Mouse (Mus musculus) heart, embryonic 15.5 days (tissue): ENCODE measurements around the gene Gm21988. TPM values are rescaled to one million over a fixed set of nuclear protein-coding genes. Genes with fewer than 3 reads are reported as not detected.

Source experiments
- ATAC-seq: fragments of 200-750 bp; cut with Nextera tagmentation; replicated peaks from 2 replicates; pipeline ENCODE4 v1.8.0; 2017; ENCODE audit warnings: low read depth, moderate TSS enrichment; ENCODE audit not compliant: insufficient number of reproducible peaks, insufficient read depth, low FRiP score
- H3K27ac ChIP-seq: fragments of 300-500 bp; sonication (generic); 2 replicates; pipeline ENCODE4 v1.5.1; 2015; ENCODE audit warnings: mild to moderate bottlenecking, inconsistent platforms
- H3K27me3 ChIP-seq: fragments of 300-500 bp; sonication (generic); 2 replicates; pipeline ENCODE4 v1.6.1; 2015; ENCODE audit warnings: inconsistent platforms
- H3K36me3 ChIP-seq: fragments of 300-500 bp; sonication (generic); 2 replicates; pipeline ENCODE4 v1.6.1; 2015; ENCODE audit warnings: mild to moderate bottlenecking, inconsistent platforms
- H3K4me1 ChIP-seq: fragments of 300-500 bp; sonication (generic); replicated peaks from 2 replicates; pipeline ENCODE4 v1.6.1; 2015; ENCODE audit warnings: inconsistent platforms
- H3K4me2 ChIP-seq: fragments of 300-500 bp; sonication (generic); 2 replicates; pipeline ENCODE4 v1.6.1; 2015; ENCODE audit warnings: inconsistent platforms, mild to moderate bottlenecking, moderate library complexity
- H3K4me3 ChIP-seq: fragments of 300-500 bp; sonication (generic); 2 replicates; pipeline ENCODE4 v1.5.1; 2015; ENCODE audit warnings: mild to moderate bottlenecking, inconsistent platforms
- H3K9ac ChIP-seq: fragments of 300-500 bp; sonication (generic); 2 replicates; pipeline ENCODE4 v1.6.1; 2015; ENCODE audit warnings: mild to moderate bottlenecking, inconsistent platforms
- H3K9me3 ChIP-seq: fragments of 300-500 bp; sonication (generic); replicated peaks from 2 replicates; pipeline ENCODE4 v1.6.1; 2016; ENCODE audit warnings: inconsistent platforms
- WGBS: fragments of 180-500 bp; shearing (Covaris S2); methylation state at CpG from one replicate; pipeline ENCODE4 v1.1.7; 2015; ENCODE audit warnings: mixed read lengths; 5-methylcytosine and 5-hydroxymethylcytosine counted together
- polyA plus RNA-seq: library from polyadenylated mRNA; unstranded; fragments of >200 nt; fragmentation: Nextera tagmentation; extraction: Ambion mirVana; gene quantifications from 2 replicates; pipeline ENCODE4 v1.2.1, GENCODE M21; 2015

Gene Gm21988
- 7.3 and 10.3 TPM in 2 replicates for polyA plus RNA-seq

- Histone ChIP-seq H3K4me2 (peak within 1 kb of the TSS; percentile 90), H3K9me3 (no peaks in the 10 kb centered on the region), H3K4me3 (peak within 1 kb of the TSS; percentile 93), H3K27ac (peak within 1 kb of the TSS; percentile 93), H3K9ac (peak within 1 kb of the TSS; percentile 94), H3K27me3 (0 out of 2 replicates have a peak, but pooled peaks cover 3% of the 10 kb centered on the region), H3K4me1 (peaks cover 27% of the 10 kb centered on the region), H3K36me3 (peaks cover 11% of the 10 kb centered on the region; the same call in 1 of the 2 replicates)
- ATAC-seq: peak; percentile 33
- under 1% methylated on average over 26 of the region's 35 CpGs for WGBS
These were observed at the start of gene Gm21988, which contains the start of gene Rnasek for GRCm38 (mm10) chr11:70239541-70240279. Gene Gm21988, minus strand, starts transcription at chr11:70239830. Gene Rnasek, minus strand, starts transcription at chr11:70239842.

- no peak overlapping the region for H3K9ac ChIP-seq
- H3K4me1 ChIP-seq: no peaks in the 10 kb centered on the region
- 24% methylated on average over 6 of the region's 6 CpGs for WGBS
- H3K36me3 ChIP-seq: no peaks in the 10 kb centered on the region
- no peaks in the 10 kb centered on the region for H3K9me3 ChIP-seq
- no peak overlapping the region for H3K4me2 ChIP-seq
- no peaks in the 10 kb centered on the region for H3K27me3 ChIP-seq
- no peak overlapping the region for H3K27ac ChIP-seq
- ATAC-seq: no peak
- no peak overlapping the region for H3K4me3 ChIP-seq
These were observed 49.6 kb upstream of the Gm21988 start for GRCm38 (mm10) chr11:70289236-70289635.

GRCm38 (mm10) chr11:70288102-70288501 is 48.5 kb upstream of the Gm21988 start:
- Histone ChIP-seq H3K27ac (no peak overlapping the region), H3K9ac (no peak overlapping the region), H3K4me1 (no peaks in the 10 kb centered on the region), H3K36me3 (no peaks in the 10 kb centered on the region), H3K4me2 (no peak overlapping the region), H3K4me3 (no peak overlapping the region), H3K9me3 (no peaks in the 10 kb centered on the region), H3K27me3 (no peaks in the 10 kb centered on the region)
- ATAC-seq: no peak
- WGBS: 82% methylated on average over 10 of the region's 10 CpGs

GRCm38 (mm10) chr11:70285686-70286085 is 46.1 kb upstream of the Gm21988 start:
- Histone ChIP-seq H3K4me3 (no peak overlapping the region), H3K9ac (no peak overlapping the region), H3K27ac (no peak overlapping the region), H3K36me3 (no peaks in the 10 kb centered on the region), H3K4me2 (no peak overlapping the region), H3K4me1 (peaks cover under 1% of the 10 kb centered on the region; the same call in 1 of the 2 replicates), H3K27me3 (no peaks in the 10 kb centered on the region), H3K9me3 (no peaks in the 10 kb centered on the region)
- ATAC-seq: no peak
- 51% methylated on average over 5 of the region's 5 CpGs for WGBS

- H3K27ac ChIP-seq: no peak overlapping the region
- no peaks in the 10 kb centered on the region for H3K27me3 ChIP-seq
- ATAC-seq: no peak
- H3K36me3 ChIP-seq: no peaks in the 10 kb centered on the region
- H3K4me1 ChIP-seq: peaks cover 7% of the 10 kb centered on the region
- 64% methylated on average over 3 of the region's 3 CpGs for WGBS
- H3K4me3 ChIP-seq: no peak overlapping the region
- no peak overlapping the region for H3K9ac ChIP-seq
- H3K9me3 ChIP-seq: no peaks in the 10 kb centered on the region
- no peak overlapping the region for H3K4me2 ChIP-seq
These were observed 45.1 kb upstream of the Gm21988 start for GRCm38 (mm10) chr11:70284757-70285156.

- 70% methylated on average over 4 of the region's 4 CpGs for WGBS
- Histone ChIP-seq H3K4me1 (peaks cover 7% of the 10 kb centered on the region), H3K4me2 (no peak overlapping the region), H3K9me3 (no peaks in the 10 kb centered on the region), H3K9ac (no peak overlapping the region), H3K27ac (no peak overlapping the region), H3K4me3 (no peak overlapping the region), H3K36me3 (no peaks in the 10 kb centered on the region), H3K27me3 (no peaks in the 10 kb centered on the region)
- no peak for ATAC-seq
These were observed 44.0 kb upstream of the Gm21988 start for GRCm38 (mm10) chr11:70283666-70284065.

- Histone ChIP-seq H3K27me3 (no peaks in the 10 kb centered on the region), H3K4me2 (no peak overlapping the region), H3K27ac (0 out of 2 replicates have a peak overlapping the region, but pooled peaks have one; percentile 63), H3K4me1 (peaks cover 7% of the 10 kb centered on the region), H3K9me3 (no peaks in the 10 kb centered on the region), H3K36me3 (no peaks in the 10 kb centered on the region), H3K4me3 (no peak overlapping the region), H3K9ac (no peak overlapping the region)
- ATAC-seq: no peak
- 61% methylated on average over 3 of the region's 3 CpGs for WGBS
These were observed 40.8 kb upstream of the Gm21988 start for GRCm38 (mm10) chr11:70280441-70280840.

GRCm38 (mm10) chr11:70278961-70279360 is 39.3 kb upstream of the Gm21988 start:
- no peaks in the 10 kb centered on the region for H3K9me3 ChIP-seq
- H3K4me1 ChIP-seq: peaks cover 7% of the 10 kb centered on the region
- H3K4me2 ChIP-seq: no peak overlapping the region
- H3K9ac ChIP-seq: no peak overlapping the region
- no peak overlapping the region for H3K4me3 ChIP-seq
- 80% methylated on average over 3 of the region's 3 CpGs for WGBS
- ATAC-seq: no peak
- H3K27me3 ChIP-seq: no peaks in the 10 kb centered on the region
- H3K36me3 ChIP-seq: no peaks in the 10 kb centered on the region
- no peak overlapping the region for H3K27ac ChIP-seq

- Histone ChIP-seq H3K27ac (no peak overlapping the region), H3K36me3 (no peaks in the 10 kb centered on the region), H3K27me3 (no peaks in the 10 kb centered on the region), H3K4me2 (no peak overlapping the region), H3K9ac (no peak overlapping the region), H3K4me1 (no peaks in the 10 kb centered on the region), H3K4me3 (no peak overlapping the region), H3K9me3 (no peaks in the 10 kb centered on the region)
- ATAC-seq: no peak
- WGBS: 83% methylated on average over 7 of the region's 7 CpGs
These were observed 32.0 kb upstream of the Gm21988 start for GRCm38 (mm10) chr11:70271641-70272040.

- peak; percentile 53 for ATAC-seq
- no peak overlapping the region for H3K9ac ChIP-seq
- H3K36me3 ChIP-seq: no peaks in the 10 kb centered on the region
- peak overlapping the region; percentile 36 for H3K27ac ChIP-seq
- 54% methylated on average over 1 of the region's 1 CpGs for WGBS
- no peak overlapping the region for H3K4me3 ChIP-seq
- H3K4me2 ChIP-seq: no peak overlapping the region
- no peaks in the 10 kb centered on the region for H3K9me3 ChIP-seq
- H3K4me1 ChIP-seq: peaks cover 11% of the 10 kb centered on the region
- no peaks in the 10 kb centered on the region for H3K27me3 ChIP-seq
These were observed 26.8 kb upstream of the Gm21988 start for GRCm38 (mm10) chr11:70266405-70266804.

- Histone ChIP-seq H3K27me3 (no peaks in the 10 kb centered on the region), H3K4me3 (no peak overlapping the region), H3K36me3 (no peaks in the 10 kb centered on the region), H3K9ac (no peak overlapping the region), H3K4me1 (peaks cover 11% of the 10 kb centered on the region), H3K9me3 (no peaks in the 10 kb centered on the region), H3K4me2 (no peak overlapping the region), H3K27ac (peak overlapping the region; percentile 36; the same call in 1 of the 2 replicates)
- ATAC-seq: no peak
- 61% methylated on average over 4 of the region's 4 CpGs for WGBS
These were observed 26.2 kb upstream of the Gm21988 start for GRCm38 (mm10) chr11:70265819-70266218.

GRCm38 (mm10) chr11:70265252-70265651 is 25.6 kb upstream of the Gm21988 start:
- H3K4me2 ChIP-seq: no peak overlapping the region
- H3K9ac ChIP-seq: no peak overlapping the region
- H3K27ac ChIP-seq: peak overlapping the region; percentile 20; the same call in 1 of the 2 replicates
- no peaks in the 10 kb centered on the region for H3K36me3 ChIP-seq
- no peak for ATAC-seq
- no peak overlapping the region for H3K4me3 ChIP-seq
- WGBS: 41% methylated on average over 3 of the region's 3 CpGs
- no peaks in the 10 kb centered on the region for H3K9me3 ChIP-seq
- H3K4me1 ChIP-seq: peaks cover 11% of the 10 kb centered on the region
- no peaks in the 10 kb centered on the region for H3K27me3 ChIP-seq
